Mouse (Mus musculus) intestine, embryonic 14.5 days (tissue): ENCODE results near the gene Gm2001. TPM values are rescaled to one million over a fixed set of nuclear protein-coding genes. Genes with fewer than 3 reads are reported as not detected.
"Not testable (repeated sequence)": the region's sequence is repeated elsewhere in the genome, so short reads cannot be mapped to it uniquely, and the experiment has no call there.

Source experiments
- ATAC-seq: fragments of 200-750 bp; cut with Nextera tagmentation; replicated peaks from 2 replicates; pipeline ENCODE4 v1.8.0; 2017; ENCODE audit warnings: low read depth, moderate number of reproducible peaks, moderate TSS enrichment, moderate library complexity; ENCODE audit not compliant: low FRiP score, low TSS enrichment
- DNase-seq: peaks from one replicate; pipeline ENCODE4 v3.0.0-alpha.2; 2018; ENCODE audit warnings: low spot score
- H3K27ac ChIP-seq: fragments of 300-500 bp; sonication (generic); 2 replicates; pipeline ENCODE4 v1.5.1; 2014; ENCODE audit warnings: low read depth, mild to moderate bottlenecking, control low read depth
- H3K27me3 ChIP-seq: fragments of 300-500 bp; sonication (generic); replicated peaks from 2 replicates; pipeline ENCODE4 v1.6.1; 2014; ENCODE audit warnings: low read length, control low read depth; ENCODE audit not compliant: control insufficient read depth, insufficient read depth
- H3K36me3 ChIP-seq: fragments of 300-500 bp; sonication (generic); 2 replicates; pipeline ENCODE4 v1.6.1; 2014; ENCODE audit warnings: low read length, control low read depth; ENCODE audit not compliant: control insufficient read depth, insufficient read depth
- H3K4me1 ChIP-seq: fragments of 300-500 bp; sonication (generic); replicated peaks from 2 replicates; pipeline ENCODE4 v1.6.1; 2014; ENCODE audit warnings: low read length, control low read depth, mixed read lengths; ENCODE audit not compliant: control insufficient read depth, insufficient read depth
- H3K4me2 ChIP-seq: fragments of 300-500 bp; sonication (generic); 2 replicates; pipeline ENCODE4 v1.6.1; 2014; ENCODE audit warnings: low read length
- H3K4me3 ChIP-seq: fragments of 300-500 bp; sonication (generic); 2 replicates; pipeline ENCODE4 v1.5.1; 2014; ENCODE audit warnings: low read depth, low read length, control low read depth, mixed read lengths
- H3K9ac ChIP-seq: fragments of 300-500 bp; sonication (generic); 2 replicates; pipeline ENCODE4 v1.6.1; 2014; ENCODE audit warnings: mild to moderate bottlenecking, low read length
- H3K9me3 ChIP-seq: fragments of 300-500 bp; sonication (generic); 2 replicates; pipeline ENCODE4 v1.6.1; 2016; ENCODE audit warnings: low read length, control low read depth; ENCODE audit not compliant: control insufficient read depth
- WGBS: fragments of 180-500 bp; shearing (Covaris S2); extraction: QIAGEN DNeasy Blood & Tissue Kit; methylation state at CpG from one replicate; pipeline ENCODE4 v1.1.7; 2014; 5-methylcytosine and 5-hydroxymethylcytosine counted together
- polyA plus RNA-seq: library from polyadenylated mRNA; unstranded; fragments of >200 nt; fragmentation: Nextera tagmentation; extraction: Ambion mirVana; gene quantifications from 2 replicates; pipeline ENCODE4 v1.2.1, GENCODE M21; 2014

Gm2001 gene
- polyA plus RNA-seq, result not detected in 2 replicates

- H3K4me3 ChIP-seq, H3K4me2 ChIP-seq, DNase-seq, ATAC-seq, H3K4me1 ChIP-seq, H3K9me3 ChIP-seq, H3K9ac ChIP-seq, H3K27ac ChIP-seq, H3K27me3 ChIP-seq, H3K36me3 ChIP-seq: not testable (repeated sequence)
- 61% methylated on average over 1 of the region's 2 CpGs for WGBS
Measured at GRCm38 (mm10) chr12:87842239-87842638, at the start of gene Gm2001. TSS of gene Gm2001 (minus strand) at chr12:87842339.

DNA sequence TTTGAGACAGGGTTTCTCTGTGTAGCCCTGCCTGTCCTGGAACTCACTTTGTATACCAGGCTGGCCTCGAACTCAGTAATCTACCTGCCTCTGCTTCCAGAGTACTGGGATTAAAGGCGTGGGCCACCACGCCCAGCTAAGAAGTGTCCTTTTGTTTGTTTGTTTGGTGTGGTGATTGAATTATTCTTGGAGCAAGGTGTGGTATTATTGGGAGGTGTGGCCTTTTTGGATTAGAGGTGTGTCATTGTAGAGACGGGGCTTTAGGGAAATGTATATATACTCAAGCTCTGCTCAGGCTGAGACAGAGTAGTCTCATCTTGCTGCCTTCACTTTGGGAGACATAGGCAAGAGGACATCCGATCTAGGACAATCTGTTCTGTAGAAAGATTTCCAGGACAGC, 31.6 kb upstream of the Gm2001 start, which contains the start of gene Gm2016:
Gene Gm2016 (plus strand): TSS at position 301 of the 400 bp plus-strand sequence.
- not testable (repeated sequence) for H3K27ac ChIP-seq, H3K4me3 ChIP-seq, H3K9me3 ChIP-seq, H3K36me3 ChIP-seq, H3K9ac ChIP-seq, DNase-seq, H3K4me2 ChIP-seq, H3K4me1 ChIP-seq, ATAC-seq, H3K27me3 ChIP-seq
- WGBS, result 83% methylated on average over 5 of the region's 5 CpGs

GRCm38 (mm10) chr12:87864048-87864447, 21.9 kb upstream of the Gm2001 start:
- 82% methylated on average over 2 of the region's 2 CpGs for WGBS
- ATAC-seq, result not testable (repeated sequence)

DNA sequence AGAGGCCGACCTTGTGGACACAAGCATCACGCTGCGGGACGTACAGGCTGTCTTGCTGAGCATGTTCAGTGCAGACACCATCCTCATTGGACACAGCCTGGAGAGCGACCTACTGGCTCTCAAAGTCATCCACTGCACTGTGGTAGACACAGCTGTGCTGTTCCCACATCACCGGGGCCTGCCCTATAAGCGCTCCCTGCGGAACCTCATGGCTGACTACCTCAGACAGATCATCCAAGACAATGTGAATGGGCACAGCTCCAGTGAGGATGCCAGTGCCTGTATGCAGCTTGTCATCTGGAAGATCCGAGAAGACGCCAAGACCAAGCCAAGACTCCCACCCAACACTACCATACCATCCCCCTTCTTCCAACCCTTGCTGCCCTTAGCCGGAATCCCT, 21.5 kb upstream of the Gm2001 start:
- H3K36me3 ChIP-seq, H3K4me2 ChIP-seq, DNase-seq, H3K9me3 ChIP-seq, H3K9ac ChIP-seq, H3K4me3 ChIP-seq, H3K27me3 ChIP-seq, H3K27ac ChIP-seq, H3K4me1 ChIP-seq: not testable (repeated sequence)
- 94% methylated on average over 8 of the region's 11 CpGs for WGBS
- ATAC-seq, result 0 out of 2 replicates have a peak, but pooled peaks have one; percentile 33

More at GRCm38 (mm10) chr12:87864048-87864447, 21.9 kb upstream of the Gm2001 start:
- H3K27me3 ChIP-seq, H3K4me1 ChIP-seq, H3K4me2 ChIP-seq, H3K27ac ChIP-seq, H3K4me3 ChIP-seq, H3K9ac ChIP-seq, DNase-seq, H3K9me3 ChIP-seq, H3K36me3 ChIP-seq: not testable (repeated sequence)

DNA sequence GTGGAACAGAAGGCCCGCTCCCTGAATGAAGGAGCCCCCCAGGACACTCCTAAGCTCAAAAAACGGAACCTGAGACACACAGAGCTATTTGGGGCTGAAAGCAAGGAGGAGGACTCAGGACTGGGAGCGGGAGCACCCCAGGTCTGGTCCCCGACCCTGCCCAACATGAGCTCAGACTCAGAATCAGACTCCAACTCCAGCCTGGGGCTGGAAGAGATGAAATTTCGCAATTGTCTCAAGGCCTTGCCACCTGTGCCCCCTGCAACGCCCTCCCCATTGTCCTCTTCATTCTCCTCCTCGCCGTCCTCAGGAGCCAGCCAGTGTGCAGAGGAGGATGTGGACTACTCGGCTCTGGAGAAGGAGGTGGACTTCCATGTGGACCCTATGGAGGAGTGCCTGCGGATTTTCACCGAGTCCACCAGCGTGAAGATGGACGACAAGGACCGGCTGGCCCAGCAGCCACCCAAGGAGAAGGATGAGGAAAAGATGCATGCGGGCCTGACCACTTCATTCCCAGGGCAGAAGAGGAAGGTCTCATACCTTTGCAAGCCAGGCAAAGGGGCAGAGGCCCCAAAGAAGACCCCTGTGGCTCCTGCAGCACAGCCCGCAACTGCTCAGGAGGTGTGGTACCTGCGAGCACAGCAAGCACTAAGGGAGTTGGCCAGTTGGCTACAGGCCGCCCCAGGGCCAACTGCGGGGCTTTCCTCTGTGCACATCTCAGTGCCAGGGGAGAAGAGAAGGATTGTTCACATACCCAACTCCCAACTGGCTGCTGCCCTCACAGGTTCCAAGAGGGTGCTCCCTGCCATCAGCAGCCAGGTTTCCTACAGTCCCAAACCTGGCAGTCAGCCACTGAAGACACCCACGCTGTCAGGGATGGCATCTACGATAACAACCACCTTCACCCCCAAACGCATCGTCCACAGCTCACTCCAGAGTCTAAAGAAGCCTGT, 19.9 kb upstream of the Gm2001 start:
- not testable (repeated sequence) for H3K9me3 ChIP-seq

GRCm38 (mm10) chr12:87856067-87856466, 13.9 kb upstream of the Gm2001 start:
- H3K4me1 ChIP-seq, H3K9me3 ChIP-seq, H3K9ac ChIP-seq, ATAC-seq, DNase-seq, H3K4me3 ChIP-seq, H3K27me3 ChIP-seq, H3K4me2 ChIP-seq, H3K36me3 ChIP-seq, H3K27ac ChIP-seq: not testable (repeated sequence)
- 78% methylated on average over 1 of the region's 1 CpGs for WGBS

More for the DNA sequence above, 19.9 kb upstream of the Gm2001 start:
- not testable (repeated sequence) for ATAC-seq, H3K4me2 ChIP-seq, H3K4me1 ChIP-seq, DNase-seq, H3K27ac ChIP-seq, H3K9ac ChIP-seq, H3K4me3 ChIP-seq, H3K27me3 ChIP-seq, H3K36me3 ChIP-seq
- 86% methylated on average over 23 of the region's 23 CpGs for WGBS

DNA sequence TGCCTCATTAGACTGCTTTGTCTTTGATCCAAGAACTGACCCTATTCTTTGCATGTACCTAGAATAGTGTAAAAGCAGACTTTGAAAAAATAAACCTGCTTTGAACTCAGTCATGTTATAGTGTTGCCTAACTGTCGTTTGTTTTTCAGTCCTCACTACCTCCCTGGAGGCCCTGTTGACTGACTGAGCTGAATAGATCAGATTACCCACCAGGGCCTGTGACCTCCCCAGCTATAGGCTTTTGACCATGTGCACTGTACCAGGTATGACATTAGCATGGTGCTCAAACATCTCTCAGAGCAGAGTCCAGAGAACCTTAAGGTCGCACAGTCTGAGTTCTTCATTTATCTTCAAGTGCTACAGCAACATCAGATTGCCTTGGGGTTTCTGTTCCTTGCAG, 8.5 kb upstream of the Gm2001 start:
- not testable (repeated sequence) for H3K9me3 ChIP-seq, H3K4me3 ChIP-seq, H3K27ac ChIP-seq, H3K4me2 ChIP-seq, H3K9ac ChIP-seq, ATAC-seq, H3K36me3 ChIP-seq, H3K27me3 ChIP-seq, H3K4me1 ChIP-seq, DNase-seq
- WGBS, result no CpG with 5 or more reads among the region's 2 CpGs

- not testable (repeated sequence) for H3K9ac ChIP-seq, H3K36me3 ChIP-seq, H3K27ac ChIP-seq, DNase-seq, H3K9me3 ChIP-seq, H3K4me1 ChIP-seq, H3K27me3 ChIP-seq, H3K4me3 ChIP-seq, ATAC-seq, H3K4me2 ChIP-seq
- 92% methylated on average over 3 of the region's 6 CpGs for WGBS
Measured at GRCm38 (mm10) chr12:87816277-87816676, 25.9 kb downstream of the Gm2001 start, which contains the start of gene BB287469. TSS of gene BB287469 (plus strand) at chr12:87816577.
